ENCODE assay signal across 10 mouse cellular contexts in the genomic region with DNA sequence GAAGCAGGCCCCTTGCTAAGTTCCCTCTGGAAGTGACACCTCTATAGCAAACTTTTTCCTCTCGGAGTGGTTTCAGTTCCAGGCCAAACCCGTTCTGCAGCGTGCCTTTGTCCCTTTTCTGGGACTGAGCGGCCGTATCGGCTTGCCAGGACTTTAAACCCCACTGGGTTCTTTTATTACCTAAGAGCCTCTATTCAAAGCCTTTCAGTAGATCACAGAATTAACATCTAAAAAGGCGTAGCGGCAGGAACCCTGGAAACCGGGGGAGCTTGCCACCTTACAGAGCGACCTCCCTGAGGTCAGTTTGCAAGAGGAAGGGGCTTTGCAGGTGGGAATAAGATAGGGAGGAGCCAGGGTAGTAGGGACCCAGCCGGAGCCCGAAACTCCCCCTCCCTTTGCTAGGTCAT.
DNase-seq lines count a peak whose midpoint lies in the region; ATAC-seq lines count a peak whose summit lies in the region.
"Had no signal": no experiment of that assay in that cellular context is flagged by ENCODE, and none has a peak within 500 bp of the region (broad histone marks: within the 10 kb centered on the region; RNA-seq: fewer than 3 reads in every experiment).

No protein-coding gene starts in this region.

- 0 out of 2 replicates have a peak overlapping the region, but pooled peaks have one; percentile 3 for H3K4me2 ChIP-seq in heart, embryonic 13.5 days
- H3K4me2 ChIP-seq in forebrain, embryonic 16.5 days (ENCODE audit: low read length), result no peak overlapping the region

- no peak overlapping the region for H3K9ac ChIP-seq in heart, embryonic 13.5 days
- H3K9ac ChIP-seq in forebrain, embryonic 16.5 days (replicated peaks; ENCODE audit: low read depth, low read length), result no peak overlapping the region
- H3K9ac ChIP-seq: liver, embryonic 13.5 days had no signal

- intact Hi-C loops in heart, postnatal 36 days (cut with DNase I), result no loop called here

- ATAC-seq in heart, embryonic 13.5 days (ENCODE audit: extremely low read depth, insufficient number of reproducible peaks, low FRiP score, low TSS enrichment), result no peak
- peak; percentile 29 for ATAC-seq in forebrain, embryonic 16.5 days

- DNase-seq in heart, postnatal 36 days, result no peak
- peak; percentile 43 to 66 for DNase-seq in kidney, postnatal 25 days
- peak; percentile 53 for DNase-seq in neural tube, embryonic 10.5 days (ENCODE audit: extremely low spot score, low spot score)
- DNase-seq in spleen, postnatal 36 days (ENCODE audit: low spot score in 2 of 2), result no peak
- no peak for DNase-seq in thymus, postnatal 14 days
- no peak for DNase-seq in heart, embryonic 10.5 days (ENCODE audit: low spot score)
- DNase-seq: liver, embryonic 13.5 days had no signal

- no peak overlapping the region for H3K27ac ChIP-seq in heart, embryonic 13.5 days (replicated peaks)
- peak overlapping the region; percentile 62 for H3K27ac ChIP-seq in forebrain, embryonic 16.5 days (ENCODE audit: low read length)
- H3K27ac ChIP-seq in heart, embryonic 10.5 days, result no peak overlapping the region
- H3K27ac ChIP-seq: liver, embryonic 13.5 days had no signal

- H3K27me3 ChIP-seq in heart, embryonic 13.5 days (replicated peaks), result peaks cover 40% of the 10 kb centered on the region
- H3K27me3 ChIP-seq in forebrain, embryonic 16.5 days (replicated peaks; ENCODE audit: control insufficient read depth, insufficient read depth, low read length), result no peaks in the 10 kb centered on the region
- peaks cover 51% of the 10 kb centered on the region for H3K27me3 ChIP-seq in heart, embryonic 10.5 days (ENCODE audit: insufficient read depth, poor library complexity, severe bottlenecking)

- H3K4me3 ChIP-seq in heart, embryonic 13.5 days, result no peak overlapping the region
- no peak overlapping the region for H3K4me3 ChIP-seq in forebrain, embryonic 16.5 days (replicated peaks; ENCODE audit: low read length)
- H3K4me3 ChIP-seq in heart, embryonic 10.5 days, result no peak overlapping the region
- H3K4me3 ChIP-seq: erythroblast, embryonic 14.5 days; liver, embryonic 13.5 days had no signal

- no peaks in the 10 kb centered on the region for H3K9me3 ChIP-seq in heart, embryonic 13.5 days
- H3K9me3 ChIP-seq in forebrain, embryonic 16.5 days (ENCODE audit: control insufficient read depth, low read length), result no peaks in the 10 kb centered on the region
- no peaks in the 10 kb centered on the region for H3K9me3 ChIP-seq in heart, embryonic 10.5 days
- H3K9me3 ChIP-seq: liver, embryonic 13.5 days had no signal

- WGBS in heart, embryonic 13.5 days, result 36% methylated on average over 12 of the region's 12 CpGs
- WGBS in forebrain, embryonic 16.5 days, result 6% methylated on average over 12 of the region's 12 CpGs
- 15% methylated on average over 12 of the region's 12 CpGs for WGBS in heart, embryonic 10.5 days

- no peaks in the 10 kb centered on the region for H3K36me3 ChIP-seq in heart, embryonic 13.5 days
- no peaks in the 10 kb centered on the region for H3K36me3 ChIP-seq in forebrain, embryonic 16.5 days (ENCODE audit: control insufficient read depth, insufficient read depth)
- H3K36me3 ChIP-seq in heart, embryonic 10.5 days, result no peaks in the 10 kb centered on the region
- H3K36me3 ChIP-seq: liver, embryonic 13.5 days had no signal

- peaks cover 13% of the 10 kb centered on the region for H3K4me1 ChIP-seq in heart, embryonic 13.5 days
- H3K4me1 ChIP-seq in forebrain, embryonic 16.5 days (replicated peaks; ENCODE audit: control insufficient read depth, insufficient read depth, low read length), result peaks cover 29% of the 10 kb centered on the region
- H3K4me1 ChIP-seq in heart, embryonic 10.5 days, result peaks cover 18% of the 10 kb centered on the region

Comparison
In these comparisons a context has a peak if more than half of its experiments do, and no peak if none do; other contexts are left out.
1. DNase-seq: peak in kidney, postnatal 25 days (2 of 2) and neural tube, embryonic 10.5 days (single experiment); none in heart, postnatal 36 days (0 of 2), spleen, postnatal 36 days (0 of 2), thymus, postnatal 14 days (single experiment) and heart, embryonic 10.5 days (single experiment).